Mouse (Mus musculus): ENCODE data around the gene Btnl6.
"Not testable (repeated sequence)": the region's sequence is repeated elsewhere in the genome, so short reads cannot be mapped to it uniquely, and the experiment has no call there.

Gene Btnl6

DNA sequence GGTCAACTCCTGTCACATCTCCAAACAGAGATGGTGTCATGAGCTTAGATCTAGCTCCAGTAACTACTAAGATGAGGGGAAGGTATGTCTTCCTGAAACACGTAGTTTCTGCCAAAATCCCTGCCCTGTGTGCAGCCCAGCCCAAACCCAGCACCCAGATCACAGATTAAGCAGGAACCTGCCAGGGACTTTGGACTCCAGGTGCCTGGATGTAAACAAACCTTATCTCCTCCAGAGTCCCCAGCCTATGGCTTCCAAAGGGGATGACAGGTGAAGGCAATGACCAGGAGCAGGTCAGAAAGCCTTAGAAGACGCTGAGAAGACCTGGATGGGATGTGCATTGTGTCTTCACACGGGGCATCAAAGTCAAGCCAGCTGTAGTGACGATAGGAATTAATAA lies 19.4 kb downstream of the Btnl6 start:
- DNase-seq (ENCODE audit: extremely low spot score, low read depth, low spot score) = not testable (repeated sequence)

GRCm38 (mm10) chr17:34497319-34497718 lies 19.8 kb downstream of the Btnl6 start:
- not testable (repeated sequence) for DNase-seq (ENCODE audit: extremely low spot score, low read depth, low spot score)

DNA sequence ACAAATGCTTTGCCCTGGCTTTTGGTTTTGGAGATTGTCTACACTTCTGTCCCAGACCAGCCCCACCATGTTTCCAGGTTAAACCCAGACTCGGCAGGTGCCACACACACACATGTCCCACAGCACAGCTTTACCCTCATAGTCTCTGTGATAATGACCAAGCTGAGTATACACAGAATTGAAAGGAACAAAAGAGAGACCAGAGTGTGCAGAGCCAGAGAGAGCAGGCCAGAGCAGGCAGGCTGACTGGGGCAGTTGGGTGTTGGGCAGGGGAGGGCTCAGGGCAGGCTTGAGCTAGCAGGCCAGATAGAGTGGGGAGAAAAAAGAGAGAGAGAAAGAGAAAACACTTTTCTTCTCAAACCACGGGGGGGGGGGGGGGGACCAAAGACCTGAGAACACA lies 20.6 kb downstream of the Btnl6 start:
- DNase-seq (ENCODE audit: extremely low spot score, low read depth, low spot score) = no peak

DNA sequence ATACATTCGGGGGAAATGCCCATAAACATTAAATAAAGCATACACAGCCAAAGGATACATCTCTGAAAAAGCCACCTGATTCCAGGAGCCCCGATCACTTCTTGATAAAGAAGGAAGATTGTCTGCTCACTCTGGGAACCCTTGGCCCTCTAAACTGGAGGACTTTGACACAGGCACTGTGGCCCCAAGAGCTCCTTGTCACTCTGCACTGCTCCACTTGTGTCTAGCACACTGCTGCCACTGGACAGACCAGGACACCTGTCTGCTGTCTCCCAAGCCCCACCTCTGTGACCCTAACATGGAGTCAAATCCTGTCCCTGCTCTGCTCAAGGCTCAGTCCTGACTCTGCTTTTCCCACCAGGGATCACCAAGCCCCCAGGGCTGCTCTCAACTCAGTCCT lies 22.0 kb downstream of the Btnl6 start:
- DNase-seq (ENCODE audit: extremely low spot score, low read depth, low spot score) = not testable (repeated sequence)

GRCm38 (mm10) chr17:34492796-34493195 lies 24.4 kb downstream of the Btnl6 start:
- no peak for DNase-seq (ENCODE audit: extremely low spot score, low read depth, low spot score)

DNA sequence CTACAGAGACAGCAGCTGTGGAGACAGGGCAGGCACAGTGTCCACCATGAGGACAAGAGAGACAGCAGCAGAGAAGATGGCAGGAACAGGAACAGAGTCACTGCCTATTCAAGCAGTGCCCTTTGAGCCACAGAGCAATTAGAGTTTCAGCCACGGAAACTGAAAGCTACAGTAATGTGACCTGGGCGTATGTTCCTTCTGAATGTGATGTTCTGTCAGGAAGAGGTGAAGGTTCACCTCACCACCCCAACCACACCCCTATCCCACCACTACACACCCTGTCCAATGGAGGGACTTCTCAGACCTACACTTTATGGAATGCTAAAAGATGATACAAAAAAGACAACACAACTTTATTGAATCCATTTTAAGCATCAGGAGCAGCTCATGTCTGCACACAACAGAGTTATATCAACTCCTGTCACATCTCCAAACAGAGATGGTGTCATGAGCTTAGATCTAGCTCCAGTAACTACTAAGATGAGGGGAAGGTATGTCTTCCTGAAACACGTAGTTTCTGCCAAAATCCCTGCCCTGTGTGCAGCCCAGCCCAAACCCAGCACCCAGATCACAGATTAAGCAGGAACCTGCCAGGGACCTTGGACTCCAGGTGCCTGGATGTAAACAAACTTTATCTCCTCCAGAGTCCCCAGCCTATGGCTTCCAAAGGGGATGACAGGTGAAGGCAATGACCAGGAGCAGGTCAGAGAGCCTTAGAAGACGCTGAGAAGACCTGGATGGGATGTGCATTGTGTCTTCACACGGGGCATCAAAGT lies 39.7 kb downstream of the Btnl6 start, which contains the start of gene Btnl4:
Btnl4 (minus strand) TSS at position 81 of the 776 bp plus-strand sequence.
- not testable (repeated sequence) for DNase-seq (ENCODE audit: extremely low spot score, low read depth, low spot score)

GRCm38 (mm10) chr17:34476427-34476826 lies 40.7 kb downstream of the Btnl6 start:
- DNase-seq (ENCODE audit: extremely low spot score, low read depth, low spot score) = no peak

DNA sequence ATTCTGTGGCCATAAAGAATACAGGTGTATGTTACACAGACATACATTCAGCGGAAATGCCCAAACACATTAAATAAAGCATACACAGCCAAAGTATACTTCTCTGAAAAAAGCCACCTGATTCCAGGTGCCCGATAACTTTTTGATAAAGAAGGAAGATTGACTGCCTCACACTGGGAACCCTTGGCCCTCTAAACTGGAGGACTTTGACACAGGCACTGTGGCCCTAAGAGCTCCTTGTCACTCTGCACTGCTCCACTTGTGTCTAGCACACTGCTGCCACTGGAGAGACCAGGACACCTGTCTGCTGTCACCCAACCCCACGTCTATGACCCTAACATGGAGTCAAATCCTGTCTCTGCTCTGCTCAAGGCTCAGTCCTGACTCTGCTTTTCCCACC lies 42.1 kb downstream of the Btnl6 start:
- no peak for DNase-seq (ENCODE audit: extremely low spot score, low read depth, low spot score)

DNA sequence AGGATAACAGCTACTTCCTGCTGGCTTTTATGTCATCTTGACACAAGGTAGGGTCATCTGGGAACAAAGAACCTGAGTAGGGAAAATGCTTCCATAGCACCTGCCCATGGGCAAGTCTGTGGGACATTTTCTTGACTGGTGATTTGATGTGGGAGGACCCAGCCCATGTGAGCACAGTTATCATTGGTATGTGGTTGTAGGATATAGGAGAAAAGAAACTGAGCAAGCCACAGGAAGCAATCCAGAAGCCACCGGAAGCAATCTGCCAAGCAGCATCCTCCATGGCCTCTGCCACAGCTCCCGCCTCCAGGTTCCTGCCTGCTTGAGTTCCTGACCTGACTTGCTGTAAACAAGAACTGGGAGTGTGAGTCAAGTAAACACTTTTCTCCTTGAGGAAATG lies 46.7 kb downstream of the Btnl6 start:
- DNase-seq (ENCODE audit: extremely low spot score, low read depth, low spot score) = no peak

- not testable (repeated sequence) for DNase-seq (ENCODE audit: extremely low spot score, low read depth, low spot score)
Measured at GRCm38 (mm10) chr17:34465906-34466305, 51.2 kb downstream of the Btnl6 start.

DNA sequence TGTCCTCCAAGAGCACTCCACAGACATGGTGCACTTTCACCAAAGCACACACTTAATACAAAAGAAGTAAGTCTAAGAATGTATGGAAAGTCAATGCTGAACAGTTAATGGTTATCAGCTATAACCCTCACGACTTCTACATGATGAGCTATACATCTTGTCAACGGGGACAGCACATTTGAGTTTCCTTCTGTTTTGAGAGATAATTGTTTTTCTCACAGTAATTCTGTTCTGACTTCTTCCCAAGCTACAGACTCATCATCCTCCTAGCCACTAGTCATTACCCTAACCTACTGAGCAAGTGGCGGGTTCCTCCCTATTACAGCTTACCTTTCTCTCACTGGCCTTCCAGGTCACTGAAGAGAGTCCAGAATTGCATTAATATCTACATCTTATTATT lies 57.9 kb downstream of the Btnl6 start:
- DNase-seq (ENCODE audit: extremely low spot score, low read depth, low spot score) = no peak
